Mouse (Mus musculus) olfactory bulb, adult 2 months (tissue): Measurements from ENCODE around the gene Pck2.

ENCODE experiments used
- CTCF ChIP-seq: fragments of 200-500 bp; IDR thresholded peaks from 2 replicates; pipeline ENCODE4 v1.5.1; 2012; ENCODE audit warnings: low read depth, mild to moderate bottlenecking, low read length, moderate library complexity; ENCODE audit not compliant: insufficient read depth
- POLR2A ChIP-seq: fragments of 200-500 bp; IDR thresholded peaks from 2 replicates; pipeline ENCODE4 v1.6.1; 2012; ENCODE audit warnings: mild to moderate bottlenecking, low read depth, low read length, moderate library complexity; ENCODE audit not compliant: insufficient read depth

GRCm38 (mm10) chr14:55551347-55551746, 11.3 kb downstream of the Pck2 start:
- TF ChIP-seq CTCF (no peak), POLR2A (no peak)
